Mouse (Mus musculus) stomach, postnatal 0 days (tissue): ENCODE data around the gene Spata17. TPM values are rescaled to one million over a fixed set of nuclear protein-coding genes. Genes with fewer than 3 reads are reported as not detected.

ENCODE experiments used
- ATAC-seq: fragments of 200-750 bp; cut with Nextera tagmentation; 2 replicates; pipeline ENCODE4 v1.8.0; 2017; ENCODE audit not compliant: low FRiP score, low TSS enrichment
- DNase-seq: peaks from one replicate; pipeline ENCODE4 v3.0.0-alpha.2; 2016; ENCODE audit warnings: low spot score
- H3K27ac ChIP-seq: fragments of 300-500 bp; sonication (generic); replicated peaks from 2 replicates; pipeline ENCODE4 v1.5.1; 2014; ENCODE audit warnings: mild to moderate bottlenecking, control low read depth
- H3K27me3 ChIP-seq: fragments of 300-500 bp; sonication (generic); 2 replicates; pipeline ENCODE4 v1.6.1; 2014; ENCODE audit warnings: low read length; ENCODE audit not compliant: control insufficient read depth, insufficient read depth
- H3K36me3 ChIP-seq: fragments of 300-500 bp; sonication (generic); 2 replicates; pipeline ENCODE4 v1.6.1; 2014; ENCODE audit warnings: low read length, mixed read lengths; ENCODE audit not compliant: control insufficient read depth, insufficient read depth
- H3K4me1 ChIP-seq: fragments of 300-500 bp; sonication (generic); replicated peaks from 2 replicates; pipeline ENCODE4 v1.6.1; 2014; ENCODE audit warnings: antibody characterized with exemption; ENCODE audit not compliant: control insufficient read depth, insufficient read depth
- H3K4me2 ChIP-seq: fragments of 300-500 bp; sonication (generic); replicated peaks from 2 replicates; pipeline ENCODE4 v1.6.1; 2014; ENCODE audit warnings: low read depth, mild to moderate bottlenecking, control low read depth, moderate library complexity
- H3K4me3 ChIP-seq: fragments of 300-500 bp; sonication (generic); 2 replicates; pipeline ENCODE4 v1.5.1; 2014; ENCODE audit warnings: low read depth, low read length, control low read depth
- H3K9ac ChIP-seq: fragments of 300-500 bp; sonication (generic); 2 replicates; pipeline ENCODE4 v1.6.1; 2014; ENCODE audit warnings: mild to moderate bottlenecking, low read length, control low read depth, mixed read lengths
- H3K9me3 ChIP-seq: fragments of 300-500 bp; sonication (generic); 2 replicates; pipeline ENCODE4 v1.6.1; 2016; ENCODE audit warnings: low read length; ENCODE audit not compliant: control insufficient read depth
- CTCF ChIP-seq: IDR thresholded peaks from 2 replicates; pipeline ENCODE4 v1.5.1; 2016; ENCODE audit warnings: antibody characterized with exemption, low read depth, mild to moderate bottlenecking, moderate library complexity
- EP300 ChIP-seq: optimal IDR thresholded peaks from 2 replicates; pipeline ENCODE3; 2016; ENCODE audit warnings: antibody characterized with exemption
- WGBS: fragments of 180-500 bp; shearing (Covaris S2); extraction: QIAGEN DNeasy Blood & Tissue Kit; methylation state at CpG from one replicate; pipeline ENCODE4 v1.1.7; 2014; 5-methylcytosine and 5-hydroxymethylcytosine counted together
- polyA plus RNA-seq: library from polyadenylated mRNA; unstranded; fragments of >200 nt; fragmentation: Nextera tagmentation; extraction: Ambion mirVana; gene quantifications from 2 replicates; pipeline ENCODE4 v1.2.1, GENCODE M21; 2015

The Spata17 gene
- polyA plus RNA-seq, 1 experiment from 2014 or later: 0.22 TPM

GRCm38 (mm10) chr1:187163571-187163970 lies 51.7 kb downstream of the Spata17 start:
- no peak for ATAC-seq

GRCm38 (mm10) chr1:187155658-187156057 lies 59.6 kb downstream of the Spata17 start:
- ATAC-seq (peak; percentile 69; the same call in 1 of the 2 replicates), DNase-seq (no peak)
- H3K4me2 ChIP-seq: no peak overlapping the region
- no peaks in the 10 kb centered on the region for H3K9me3 ChIP-seq
- H3K27me3 ChIP-seq: no peaks in the 10 kb centered on the region
- H3K36me3 ChIP-seq: no peaks in the 10 kb centered on the region
- H3K4me3 ChIP-seq: no peak overlapping the region
- H3K4me1 ChIP-seq: no peaks in the 10 kb centered on the region
- no peak overlapping the region for H3K27ac ChIP-seq
- no peak for TF ChIP-seq EP300
- no peak for TF ChIP-seq CTCF
- no peak overlapping the region for H3K9ac ChIP-seq

More at GRCm38 (mm10) chr1:187163571-187163970, 51.7 kb downstream of the Spata17 start:
- no peaks in the 10 kb centered on the region for H3K4me1 ChIP-seq
- H3K9me3 ChIP-seq: no peaks in the 10 kb centered on the region
- H3K4me3 ChIP-seq: no peak overlapping the region
- no peak overlapping the region for H3K4me2 ChIP-seq
- TF ChIP-seq EP300: no peak
- no peak for TF ChIP-seq CTCF
- H3K27me3 ChIP-seq: no peaks in the 10 kb centered on the region
- no peaks in the 10 kb centered on the region for H3K36me3 ChIP-seq
- H3K9ac ChIP-seq: no peak overlapping the region
- no peak for DNase-seq
- no peak overlapping the region for H3K27ac ChIP-seq

- Histone ChIP-seq H3K4me2 (no peak overlapping the region), H3K27me3 (no peaks in the 10 kb centered on the region), H3K9me3 (no peaks in the 10 kb centered on the region), H3K36me3 (no peaks in the 10 kb centered on the region), H3K27ac (no peak overlapping the region), H3K4me3 (no peak overlapping the region), H3K9ac (no peak overlapping the region), H3K4me1 (no peaks in the 10 kb centered on the region)
- no peak for ATAC-seq
- no peak for TF ChIP-seq CTCF
- TF ChIP-seq EP300: no peak
- no peak for DNase-seq
- 65% methylated on average over 5 of the region's 5 CpGs for WGBS
These were observed 61.6 kb downstream of the Spata17 start for GRCm38 (mm10) chr1:187153681-187154080.

- DNase-seq: no peak
- H3K36me3 ChIP-seq: no peaks in the 10 kb centered on the region
- no peak overlapping the region for H3K4me2 ChIP-seq
- no peaks in the 10 kb centered on the region for H3K9me3 ChIP-seq
- ATAC-seq: no peak
- no peaks in the 10 kb centered on the region for H3K27me3 ChIP-seq
- H3K9ac ChIP-seq: no peak overlapping the region
- no peak for TF ChIP-seq EP300
- no peak for TF ChIP-seq CTCF
- WGBS: 86% methylated on average over 2 of the region's 2 CpGs
- no peak overlapping the region for H3K27ac ChIP-seq
- H3K4me3 ChIP-seq: no peak overlapping the region
- no peaks in the 10 kb centered on the region for H3K4me1 ChIP-seq
These were observed 62.7 kb downstream of the Spata17 start for GRCm38 (mm10) chr1:187152571-187152970.

GRCm38 (mm10) chr1:187142984-187143383 lies 72.3 kb downstream of the Spata17 start:
- ATAC-seq: no peak
- no peak overlapping the region for H3K4me3 ChIP-seq
- no peaks in the 10 kb centered on the region for H3K4me1 ChIP-seq
- H3K9me3 ChIP-seq: no peaks in the 10 kb centered on the region
- no peak for TF ChIP-seq CTCF
- no peak for TF ChIP-seq EP300
- H3K4me2 ChIP-seq: no peak overlapping the region
- DNase-seq: no peak
- WGBS: 81% methylated on average over 8 of the region's 8 CpGs
- H3K36me3 ChIP-seq: no peaks in the 10 kb centered on the region
- H3K9ac ChIP-seq: no peak overlapping the region
- no peak overlapping the region for H3K27ac ChIP-seq
- no peaks in the 10 kb centered on the region for H3K27me3 ChIP-seq

GRCm38 (mm10) chr1:187137426-187137825 lies 77.8 kb downstream of the Spata17 start:
- peak; percentile 40 for DNase-seq
- Histone ChIP-seq H3K9me3 (no peaks in the 10 kb centered on the region), H3K36me3 (no peaks in the 10 kb centered on the region), H3K4me2 (no peak overlapping the region), H3K4me3 (no peak overlapping the region), H3K27me3 (no peaks in the 10 kb centered on the region), H3K27ac (no peak overlapping the region), H3K4me1 (no peaks in the 10 kb centered on the region), H3K9ac (no peak overlapping the region)
- ATAC-seq: no peak
- 33% methylated on average over 6 of the region's 6 CpGs for WGBS
- TF ChIP-seq EP300 (no peak), CTCF (peak; percentile 87)
